Mouse (Mus musculus) left cerebral cortex, postnatal 14 days (tissue): Measurements from ENCODE around the gene Mfn2. TPM values are rescaled to one million over a fixed set of nuclear protein-coding genes. Genes with fewer than 3 reads are reported as not detected.

Source experiments
- total RNA-seq, 2 experiments: library from RNA; stranded (reverse); gene quantifications; 2 replicates each; pipeline ENCODE4 v1.2.3; 2021

The Mfn2 gene
- total RNA-seq, 2 experiments from 2014 or later = 184 TPM

Other genes starting within 250 kb of the Mfn2 start
- gene Zfp534, start 202.2 kb downstream of the Mfn2 start, total RNA-seq = not detected
- 1 to 10 TPM; 2.2 to 2.6 TPM for gene Zfp984, start 94.9 kb downstream of the Mfn2 start, total RNA-seq
- gene Zfp933, start 56.3 kb downstream of the Mfn2 start, total RNA-seq = 10 to 100 TPM; 17.1 to 20.4 TPM
- gene Miip, start 35.9 kb downstream of the Mfn2 start, total RNA-seq = 10 to 100 TPM; 17.5 to 19.7 TPM
- 1 to 10 TPM; 7.9 to 8.0 TPM for gene Fv1, start 35.7 kb downstream of the Mfn2 start, total RNA-seq
- 10 to 100 TPM; 20.3 to 21.8 TPM for gene Plod1, start 32.1 kb upstream of the Mfn2 start, total RNA-seq
- gene 2510039O18Rik, start 36.2 kb upstream of the Mfn2 start, total RNA-seq = 10 to 100 TPM; 26.8 to 30.6 TPM
- not detected for gene Nppb, start 81.1 kb upstream of the Mfn2 start, total RNA-seq
- gene Nppa, start 96.0 kb upstream of the Mfn2 start, total RNA-seq = 1 to 10 TPM in 1 of 2 experiments, under 1 TPM in 1; 0.53 to 1.3 TPM
- 10 to 100 TPM; 60.1 to 61.1 TPM for gene Clcn6, start 134.1 kb upstream of the Mfn2 start, total RNA-seq
- gene Mthfr, start 134.4 kb upstream of the Mfn2 start, total RNA-seq = 10 to 100 TPM; 24.9 to 28.3 TPM
- 1 to 10 TPM; 5.8 to 8.1 TPM for gene Agtrap, start 183.3 kb upstream of the Mfn2 start, total RNA-seq
- gene Mad2l2, start 225.7 kb upstream of the Mfn2 start, total RNA-seq = 10 to 100 TPM; 10.1 to 16.2 TPM
- 1 to 10 TPM in 1 of 2 experiments, under 1 TPM in 1; 0.46 to 1.2 TPM for gene Draxin, start 226.0 kb upstream of the Mfn2 start, total RNA-seq
- 10 to 100 TPM; 25.7 to 29.4 TPM for gene Fbxo6, start 247.4 kb upstream of the Mfn2 start, total RNA-seq